Mouse (Mus musculus): Measurements from ENCODE around the gene Shc2.

Gene Shc2

DNA sequence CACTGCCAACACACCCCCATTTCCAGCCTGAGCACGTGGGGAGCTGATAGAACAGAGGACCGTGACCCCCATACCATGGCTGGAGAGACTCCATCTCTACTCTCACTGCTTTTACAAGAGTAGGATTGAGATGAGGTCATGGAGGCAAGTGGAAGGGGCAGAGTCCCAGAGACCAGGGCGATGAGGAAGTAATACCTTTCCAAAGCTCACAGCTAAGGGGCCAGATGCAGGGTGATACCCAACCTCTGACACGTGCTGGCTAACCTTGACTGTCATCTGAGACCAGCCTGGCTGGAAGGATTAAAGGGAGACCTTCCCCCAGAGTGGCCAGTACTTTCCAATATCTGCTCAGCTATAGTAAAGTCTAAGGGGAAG, 50.0 kb downstream of the Shc2 start:
- in situ Hi-C loops (cut with MboI; ENCODE audit: low pct_unique_long_range_greater_than_20kb in 1 of 2, low sequenced_read_pairs in 2 of 2, unreplicated experiment in 1 of 2): no loop called here

GRCm38 (mm10) chr10:79587061-79587751, 50.5 kb downstream of the Shc2 start, which contains the start of gene Theg:
Gene Theg (minus strand): TSS chr10:79587331.
- in situ Hi-C loops (cut with MboI; ENCODE audit: low pct_unique_long_range_greater_than_20kb in 1 of 2, low sequenced_read_pairs in 2 of 2, unreplicated experiment in 1 of 2): no loop called here

GRCm38 (mm10) chr10:79586243-79586642, 51.5 kb downstream of the Shc2 start:
- in situ Hi-C loops (cut with MboI; ENCODE audit: low pct_unique_long_range_greater_than_20kb in 1 of 2, low sequenced_read_pairs in 2 of 2, unreplicated experiment in 1 of 2): no loop called here

DNA sequence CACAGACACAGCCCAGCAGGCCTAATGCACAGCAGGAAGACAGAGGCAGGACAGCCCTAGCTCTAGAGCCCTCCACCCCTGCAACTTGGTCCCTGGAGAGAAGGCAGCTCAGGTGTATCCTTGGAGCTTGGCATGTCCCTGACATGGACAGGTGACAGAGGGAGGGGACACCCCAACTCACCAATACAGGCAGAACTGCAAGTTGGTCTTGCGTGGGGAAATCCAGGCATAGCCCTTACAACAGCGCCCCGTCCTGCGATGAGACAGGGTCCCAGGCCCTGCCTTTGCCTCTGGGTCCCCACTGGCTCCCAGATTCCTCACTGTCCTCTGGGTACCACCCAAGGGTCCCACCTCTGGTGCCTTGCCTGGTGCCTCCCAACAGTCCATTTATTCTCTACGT, 52.0 kb downstream of the Shc2 start:
- in situ Hi-C loops (cut with MboI; ENCODE audit: low pct_unique_long_range_greater_than_20kb in 1 of 2, low sequenced_read_pairs in 2 of 2, unreplicated experiment in 1 of 2): no loop called here

- in situ Hi-C loops (cut with MboI; ENCODE audit: low pct_unique_long_range_greater_than_20kb in 1 of 2, low sequenced_read_pairs in 2 of 2, unreplicated experiment in 1 of 2): no loop called here
Measured at GRCm38 (mm10) chr10:79585136-79585535, 52.6 kb downstream of the Shc2 start.

GRCm38 (mm10) chr10:79584426-79584825, 53.3 kb downstream of the Shc2 start:
- in situ Hi-C loops (cut with MboI; ENCODE audit: low pct_unique_long_range_greater_than_20kb in 1 of 2, low sequenced_read_pairs in 2 of 2, unreplicated experiment in 1 of 2): no loop called here

GRCm38 (mm10) chr10:79584021-79584420, 53.7 kb downstream of the Shc2 start:
- in situ Hi-C loops (cut with MboI; ENCODE audit: low pct_unique_long_range_greater_than_20kb in 1 of 2, low sequenced_read_pairs in 2 of 2, unreplicated experiment in 1 of 2): no loop called here

DNA sequence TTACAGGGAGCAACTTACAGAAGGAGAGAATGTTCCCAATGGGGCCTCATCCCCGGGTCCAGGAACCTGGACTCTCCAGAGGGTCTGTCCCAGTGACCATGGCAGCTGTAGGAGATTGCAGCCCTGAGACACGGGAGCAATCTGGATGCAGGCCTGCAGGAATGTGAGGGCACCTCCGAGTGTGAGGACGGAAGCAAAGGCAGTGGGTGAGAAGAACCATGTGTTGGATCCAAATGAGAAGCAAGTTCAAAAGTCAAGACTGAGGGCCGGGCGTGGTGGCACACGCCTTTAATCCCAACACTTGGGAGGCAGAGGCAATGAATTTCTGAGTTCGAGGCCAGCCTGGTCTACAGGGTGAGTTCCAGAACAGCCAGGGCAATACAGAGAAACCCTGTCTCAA, 56.2 kb downstream of the Shc2 start:
- in situ Hi-C loops (cut with MboI; ENCODE audit: low pct_unique_long_range_greater_than_20kb in 1 of 2, low sequenced_read_pairs in 2 of 2, unreplicated experiment in 1 of 2): no loop called here

- in situ Hi-C loops (cut with MboI; ENCODE audit: low pct_unique_long_range_greater_than_20kb in 1 of 2, low sequenced_read_pairs in 2 of 2, unreplicated experiment in 1 of 2): no loop called here
Measured at GRCm38 (mm10) chr10:79580811-79581210, 56.9 kb downstream of the Shc2 start.

- in situ Hi-C loops (cut with MboI; ENCODE audit: low pct_unique_long_range_greater_than_20kb in 1 of 2, low sequenced_read_pairs in 2 of 2, unreplicated experiment in 1 of 2): no loop called here
Measured at GRCm38 (mm10) chr10:79580356-79580755, 57.4 kb downstream of the Shc2 start.

GRCm38 (mm10) chr10:79579781-79580180, 57.9 kb downstream of the Shc2 start:
- in situ Hi-C loops (cut with MboI; ENCODE audit: low pct_unique_long_range_greater_than_20kb in 1 of 2, low sequenced_read_pairs in 2 of 2, unreplicated experiment in 1 of 2): no loop called here

GRCm38 (mm10) chr10:79578891-79579290, 58.8 kb downstream of the Shc2 start:
- in situ Hi-C loops (cut with MboI; ENCODE audit: low pct_unique_long_range_greater_than_20kb in 1 of 2, low sequenced_read_pairs in 2 of 2, unreplicated experiment in 1 of 2): no loop called here

GRCm38 (mm10) chr10:79578276-79578675, 59.4 kb downstream of the Shc2 start:
- in situ Hi-C loops (cut with MboI; ENCODE audit: low pct_unique_long_range_greater_than_20kb in 1 of 2, low sequenced_read_pairs in 2 of 2, unreplicated experiment in 1 of 2): no loop called here

DNA sequence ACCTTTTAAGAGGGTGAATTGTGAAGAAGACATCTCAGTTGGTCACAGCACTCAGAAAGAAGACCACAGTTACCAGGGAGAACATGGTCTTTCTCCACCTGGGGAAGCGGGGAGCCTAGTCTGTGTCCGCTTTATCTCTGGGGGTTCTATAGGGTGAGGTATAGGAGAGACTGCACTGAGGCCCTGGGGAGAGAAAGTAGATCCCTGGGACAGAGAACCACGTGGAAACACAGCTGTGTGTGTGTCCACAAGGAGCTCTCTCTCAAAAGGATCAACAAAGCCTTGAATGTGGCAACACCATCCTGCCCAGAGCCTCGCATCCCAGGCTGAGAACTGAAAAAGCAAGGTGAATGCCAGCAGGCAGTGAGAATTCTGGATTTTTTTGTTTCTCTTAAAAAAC, 60.3 kb downstream of the Shc2 start:
- in situ Hi-C loops (cut with MboI; ENCODE audit: low pct_unique_long_range_greater_than_20kb in 1 of 2, low sequenced_read_pairs in 2 of 2, unreplicated experiment in 1 of 2): no loop called here

GRCm38 (mm10) chr10:79575754-79576153, 62.0 kb downstream of the Shc2 start:
- in situ Hi-C loops (cut with MboI; ENCODE audit: low pct_unique_long_range_greater_than_20kb in 1 of 2, low sequenced_read_pairs in 2 of 2, unreplicated experiment in 1 of 2): no loop called here

- in situ Hi-C loops (cut with MboI; ENCODE audit: low pct_unique_long_range_greater_than_20kb in 1 of 2, low sequenced_read_pairs in 2 of 2, unreplicated experiment in 1 of 2): no loop called here
Measured at GRCm38 (mm10) chr10:79574796-79575195, 62.9 kb downstream of the Shc2 start.

GRCm38 (mm10) chr10:79574350-79574749, 63.4 kb downstream of the Shc2 start:
- in situ Hi-C loops (cut with MboI; ENCODE audit: low pct_unique_long_range_greater_than_20kb in 1 of 2, low sequenced_read_pairs in 2 of 2, unreplicated experiment in 1 of 2): no loop called here

DNA sequence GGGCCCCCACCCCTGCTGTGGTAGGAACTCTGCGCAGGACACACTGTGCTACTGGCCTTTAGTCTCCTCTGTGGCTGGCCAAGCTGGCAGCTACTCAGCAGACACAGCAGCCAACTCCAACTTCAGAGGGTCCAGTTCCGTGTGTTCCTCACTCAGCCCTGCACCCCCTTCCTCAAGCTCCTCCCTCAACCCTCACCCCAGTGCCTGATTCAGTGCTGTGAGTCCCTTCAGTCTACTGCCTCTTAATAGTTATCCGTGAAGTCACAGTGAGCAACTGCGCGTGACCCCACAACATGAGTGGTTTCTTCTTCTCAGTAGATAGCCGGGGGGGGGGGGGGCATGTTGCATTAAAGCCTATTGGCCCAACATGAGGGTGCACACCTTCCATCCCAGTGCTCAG, 64.1 kb downstream of the Shc2 start:
- in situ Hi-C loops (cut with MboI; ENCODE audit: low pct_unique_long_range_greater_than_20kb in 1 of 2, low sequenced_read_pairs in 2 of 2, unreplicated experiment in 1 of 2): no loop called here

GRCm38 (mm10) chr10:79571314-79571713, 66.4 kb downstream of the Shc2 start:
- in situ Hi-C loops (cut with MboI; ENCODE audit: low pct_unique_long_range_greater_than_20kb in 1 of 2, low sequenced_read_pairs in 2 of 2, unreplicated experiment in 1 of 2): no loop called here

DNA sequence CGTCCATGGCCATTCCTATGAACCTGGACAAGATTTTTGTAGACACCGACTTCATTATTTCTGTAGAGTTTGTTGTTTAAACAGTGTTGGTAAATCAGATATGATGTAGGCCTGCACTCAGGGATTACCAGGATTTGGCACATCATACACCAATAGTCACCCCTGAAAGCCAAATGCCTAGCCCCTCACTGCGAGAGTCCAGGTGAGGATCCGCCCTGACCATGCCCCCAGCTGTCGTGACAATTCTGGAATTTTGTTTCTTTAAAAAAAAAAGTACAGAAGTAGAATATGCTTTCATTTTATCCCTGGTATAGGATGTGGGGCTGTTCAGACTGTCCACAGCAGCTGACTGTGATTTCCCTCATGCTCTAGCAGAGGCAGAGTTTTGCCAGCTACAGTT, 67.8 kb downstream of the Shc2 start:
- in situ Hi-C loops (cut with MboI; ENCODE audit: low pct_unique_long_range_greater_than_20kb in 1 of 2, low sequenced_read_pairs in 2 of 2, unreplicated experiment in 1 of 2): no loop called here
